Mouse (Mus musculus): ENCODE measurements around the gene Pcyox1.

DNA sequence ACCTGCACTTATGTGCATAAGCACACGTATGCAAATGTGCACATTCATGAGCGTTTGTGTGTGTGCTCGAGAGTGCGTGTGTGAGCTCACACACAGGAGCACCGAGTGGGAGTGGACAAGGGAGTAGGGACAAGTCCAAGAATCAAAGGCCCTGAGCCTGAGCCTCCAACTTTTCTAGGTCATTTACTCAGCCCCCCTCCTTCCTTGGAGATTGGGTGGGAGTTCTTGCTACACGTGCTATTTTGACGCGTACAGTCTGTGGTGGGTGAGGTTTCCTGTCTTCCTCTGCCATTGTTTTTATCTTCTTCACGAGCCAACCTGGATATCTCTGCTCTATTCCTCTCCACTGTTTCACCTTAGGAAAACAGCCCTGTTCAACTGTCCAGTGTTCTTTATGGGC, 40.0 kb downstream of the Pcyox1 start:
- TF ChIP-seq TAL1 (conservative IDR thresholded peaks at IDR 0.05; ENCODE audit: low read depth, low read length) (no peak), CTCF (IDR thresholded peaks at IDR 0.05; ENCODE audit: low read depth, low read length) (no peak), POLR2AphosphoS5 (IDR thresholded peaks at IDR 0.05; ENCODE audit: insufficient replicate concordance, low read depth, low read length) (no peak), GATA1 (IDR thresholded peaks at IDR 0.05; ENCODE audit: borderline replicate concordance, low read length) (no peak), GATA2 (IDR thresholded peaks at IDR 0.05; ENCODE audit: borderline replicate concordance, low read depth, low read length) (no peak)
